Mouse (Mus musculus) lung, embryonic 16.5 days (tissue): ENCODE results near the gene Cwc15. TPM values are rescaled to one million over a fixed set of nuclear protein-coding genes. Genes with fewer than 3 reads are reported as not detected.

ENCODE experiments used
- ATAC-seq: fragments of 200-750 bp; cut with Nextera tagmentation; 2 replicates; pipeline ENCODE4 v1.8.0; 2017; ENCODE audit warnings: low read depth, mild to moderate bottlenecking, moderate library complexity
- H3K27ac ChIP-seq: fragments of 300-500 bp; sonication (generic); 2 replicates; pipeline ENCODE4 v1.5.1; 2014; ENCODE audit warnings: mild to moderate bottlenecking, control low read depth, low read length
- H3K27me3 ChIP-seq: fragments of 300-500 bp; sonication (generic); 2 replicates; pipeline ENCODE4 v1.6.1; 2014; ENCODE audit warnings: low read depth, low read length, mixed read lengths; ENCODE audit not compliant: control insufficient read depth, insufficient read depth
- H3K36me3 ChIP-seq: fragments of 300-500 bp; sonication (generic); 2 replicates; pipeline ENCODE4 v1.6.1; 2014; ENCODE audit warnings: low read length; ENCODE audit not compliant: control insufficient read depth, insufficient read depth
- H3K4me1 ChIP-seq: fragments of 300-500 bp; sonication (generic); replicated peaks from 2 replicates; pipeline ENCODE4 v1.6.1; 2014; ENCODE audit warnings: low read length, mixed read lengths; ENCODE audit not compliant: control insufficient read depth, insufficient read depth
- H3K4me2 ChIP-seq: fragments of 300-500 bp; sonication (generic); 2 replicates; pipeline ENCODE4 v1.6.1; 2014; ENCODE audit warnings: low read depth, low read length, control low read depth
- H3K4me3 ChIP-seq: fragments of 300-500 bp; sonication (generic); 2 replicates; pipeline ENCODE4 v1.5.1; 2014; ENCODE audit warnings: mild to moderate bottlenecking, low read length, control low read depth
- H3K9ac ChIP-seq: fragments of 300-500 bp; sonication (generic); 2 replicates; pipeline ENCODE4 v1.6.1; 2014; ENCODE audit warnings: low read length, control low read depth
- H3K9me3 ChIP-seq: fragments of 300-500 bp; sonication (generic); 2 replicates; pipeline ENCODE4 v1.6.1; 2016; ENCODE audit warnings: low read length; ENCODE audit not compliant: control insufficient read depth
- WGBS: fragments of 180-500 bp; shearing (Covaris S2); extraction: QIAGEN DNeasy Blood & Tissue Kit; methylation state at CpG from one replicate; pipeline ENCODE4 v1.1.7; 2014; 5-methylcytosine and 5-hydroxymethylcytosine counted together
- polyA plus RNA-seq: library from polyadenylated mRNA; unstranded; fragments of >200 nt; fragmentation: Nextera tagmentation; extraction: Ambion mirVana; gene quantifications from 2 replicates; pipeline ENCODE4 v1.2.1, GENCODE M21; 2015

The Cwc15 gene
- polyA plus RNA-seq, 1 experiment from 2014 or later = 158 TPM

- Histone ChIP-seq H3K4me2 (no peak overlapping the region), H3K27me3 (no peaks in the 10 kb centered on the region)
These were observed 16.9 kb downstream of the Cwc15 start for GRCm38 (mm10) chr9:14517296-14517695.

GRCm38 (mm10) chr9:14518105-14518504 lies 17.7 kb downstream of the Cwc15 start:
- Histone ChIP-seq H3K36me3 (no peaks in the 10 kb centered on the region), H3K4me2 (no peak overlapping the region), H3K27ac (no peak overlapping the region), H3K9me3 (no peaks in the 10 kb centered on the region), H3K9ac (no peak overlapping the region), H3K4me1 (peaks cover 3% of the 10 kb centered on the region), H3K27me3 (no peaks in the 10 kb centered on the region), H3K4me3 (no peak overlapping the region)
- ATAC-seq = no peak
- 79% methylated on average over 3 of the region's 3 CpGs for WGBS

More at GRCm38 (mm10) chr9:14517296-14517695, 16.9 kb downstream of the Cwc15 start:
- no peaks in the 10 kb centered on the region for H3K36me3 ChIP-seq
- WGBS = 46% methylated on average over 1 of the region's 1 CpGs
- H3K9ac ChIP-seq = no peak overlapping the region
- no peak overlapping the region for H3K4me3 ChIP-seq
- H3K4me1 ChIP-seq = peaks cover 3% of the 10 kb centered on the region
- no peaks in the 10 kb centered on the region for H3K9me3 ChIP-seq
- H3K27ac ChIP-seq = no peak overlapping the region
- ATAC-seq = no peak

GRCm38 (mm10) chr9:14520971-14521670 lies 20.7 kb downstream of the Cwc15 start:
- Histone ChIP-seq H3K27me3 (no peaks in the 10 kb centered on the region), H3K27ac (no peak overlapping the region), H3K9me3 (no peaks in the 10 kb centered on the region), H3K4me2 (no peak overlapping the region), H3K4me3 (no peak overlapping the region), H3K9ac (no peak overlapping the region), H3K36me3 (no peaks in the 10 kb centered on the region), H3K4me1 (peaks cover 3% of the 10 kb centered on the region)
- peak; percentile 47; the same call in 1 of the 2 replicates for ATAC-seq
- 22% methylated on average over 3 of the region's 3 CpGs for WGBS

DNA sequence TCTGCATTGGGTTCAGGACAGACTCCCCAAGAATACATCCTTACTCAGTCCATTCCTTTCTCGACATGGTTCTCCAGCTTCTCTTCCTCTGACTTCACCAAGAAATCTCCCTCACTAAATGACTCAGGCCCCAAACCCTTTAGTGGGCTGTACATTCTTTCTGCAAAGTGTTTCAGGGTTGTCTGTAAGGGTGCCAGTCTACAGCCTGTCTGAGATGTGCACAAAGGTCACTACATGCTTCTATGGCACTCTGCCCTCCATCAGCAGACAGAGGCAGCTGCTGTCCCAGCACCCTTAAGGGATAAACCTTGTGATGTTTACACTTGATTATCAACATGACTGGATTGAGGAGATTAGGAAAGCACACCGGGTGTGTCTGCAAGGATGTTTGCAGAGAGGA lies 21.3 kb downstream of the Cwc15 start:
- Histone ChIP-seq H3K4me1 (peaks cover 3% of the 10 kb centered on the region), H3K27ac (no peak overlapping the region), H3K9me3 (no peaks in the 10 kb centered on the region), H3K27me3 (no peaks in the 10 kb centered on the region), H3K4me2 (no peak overlapping the region), H3K9ac (no peak overlapping the region), H3K4me3 (no peak overlapping the region), H3K36me3 (no peaks in the 10 kb centered on the region)
- 29% methylated on average over 2 of the region's 2 CpGs for WGBS
- ATAC-seq = no peak

DNA sequence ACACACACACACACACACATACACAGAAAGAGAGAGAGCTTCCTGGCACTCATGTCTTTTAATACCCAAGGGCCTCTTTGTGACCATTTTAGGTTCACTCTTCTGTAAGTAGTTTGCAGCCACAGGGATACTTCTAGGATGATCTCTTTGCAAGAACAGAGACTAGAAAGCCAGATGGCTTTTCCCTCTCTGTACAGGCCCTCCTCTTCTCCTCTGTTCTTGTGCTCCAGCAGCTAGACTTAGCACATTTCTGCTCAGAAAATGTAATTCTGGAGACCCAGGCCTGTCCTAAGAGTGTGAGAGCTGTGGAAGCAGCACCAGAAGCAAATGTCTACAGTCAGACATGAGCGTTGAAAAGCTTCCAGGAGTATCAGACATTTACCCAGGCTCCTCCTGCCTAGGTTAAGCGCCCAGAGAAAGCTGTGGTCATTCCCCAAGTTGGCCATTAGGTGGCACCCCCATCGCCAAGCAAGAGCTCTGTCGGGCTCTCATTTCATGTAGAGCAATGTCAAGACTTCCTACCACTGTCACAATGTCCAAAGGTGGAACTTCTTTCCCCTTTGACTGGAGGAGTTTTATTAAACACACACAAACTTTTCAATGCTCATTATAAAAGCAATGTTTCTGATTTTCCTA lies 23.1 kb downstream of the Cwc15 start:
- Histone ChIP-seq H3K4me1 (peaks cover 3% of the 10 kb centered on the region), H3K27me3 (no peaks in the 10 kb centered on the region), H3K9ac (no peak overlapping the region), H3K36me3 (no peaks in the 10 kb centered on the region), H3K9me3 (no peaks in the 10 kb centered on the region), H3K4me3 (no peak overlapping the region), H3K27ac (no peak overlapping the region), H3K4me2 (no peak overlapping the region)
- ATAC-seq = peak; percentile 70
- 4% methylated on average over 4 of the region's 4 CpGs for WGBS

- H3K9ac ChIP-seq = no peak overlapping the region
- no peaks in the 10 kb centered on the region for H3K36me3 ChIP-seq
- H3K27ac ChIP-seq = no peak overlapping the region
- H3K9me3 ChIP-seq = no peaks in the 10 kb centered on the region
- no peak overlapping the region for H3K4me3 ChIP-seq
- ATAC-seq = no peak
- WGBS = 37% methylated on average over 5 of the region's 5 CpGs
- no peaks in the 10 kb centered on the region for H3K27me3 ChIP-seq
- H3K4me2 ChIP-seq = no peak overlapping the region
- H3K4me1 ChIP-seq = no peaks in the 10 kb centered on the region
These were observed 29.6 kb downstream of the Cwc15 start for GRCm38 (mm10) chr9:14530004-14530403.

DNA sequence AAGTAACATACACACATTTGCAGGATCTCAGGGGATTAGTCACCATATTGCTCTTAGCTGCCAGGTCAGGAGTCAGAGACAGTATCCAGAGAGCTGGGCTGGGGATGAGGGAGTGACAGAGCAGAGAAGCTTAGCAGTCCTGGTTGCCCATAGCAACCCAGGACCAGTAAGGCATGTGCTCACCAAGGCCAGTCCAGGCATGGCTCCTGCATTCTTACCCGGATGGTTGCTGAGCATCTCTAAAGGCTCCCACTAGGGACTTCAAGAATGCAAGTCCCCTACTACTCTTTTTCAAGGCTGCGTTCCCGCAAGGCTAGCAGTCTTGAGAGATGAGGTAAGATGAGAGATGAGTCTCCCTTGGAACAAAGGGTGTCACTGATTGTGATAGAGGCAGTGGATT lies 31.9 kb downstream of the Cwc15 start:
- H3K36me3 ChIP-seq = no peaks in the 10 kb centered on the region
- no peaks in the 10 kb centered on the region for H3K9me3 ChIP-seq
- WGBS = 62% methylated on average over 3 of the region's 3 CpGs
- H3K27me3 ChIP-seq = no peaks in the 10 kb centered on the region
- ATAC-seq = no peak
- no peak overlapping the region for H3K4me2 ChIP-seq
- H3K9ac ChIP-seq = no peak overlapping the region
- H3K4me1 ChIP-seq = no peaks in the 10 kb centered on the region
- no peak overlapping the region for H3K27ac ChIP-seq
- no peak overlapping the region for H3K4me3 ChIP-seq

GRCm38 (mm10) chr9:14533659-14534058 lies 33.2 kb downstream of the Cwc15 start:
- Histone ChIP-seq H3K4me3 (no peak overlapping the region), H3K36me3 (no peaks in the 10 kb centered on the region), H3K27ac (no peak overlapping the region), H3K27me3 (no peaks in the 10 kb centered on the region), H3K9ac (no peak overlapping the region), H3K9me3 (no peaks in the 10 kb centered on the region), H3K4me2 (no peak overlapping the region), H3K4me1 (no peaks in the 10 kb centered on the region)
- WGBS = 82% methylated on average over 2 of the region's 2 CpGs
- no peak for ATAC-seq

GRCm38 (mm10) chr9:14534833-14535456 lies 34.5 kb downstream of the Cwc15 start:
- Histone ChIP-seq H3K27ac (no peak overlapping the region), H3K27me3 (no peaks in the 10 kb centered on the region), H3K4me1 (no peaks in the 10 kb centered on the region), H3K9me3 (no peaks in the 10 kb centered on the region), H3K9ac (no peak overlapping the region), H3K36me3 (peaks cover 5% of the 10 kb centered on the region; the same call in 1 of the 2 replicates), H3K4me3 (no peak overlapping the region), H3K4me2 (no peak overlapping the region)
- no peak for ATAC-seq
- WGBS = 67% methylated on average over 9 of the region's 9 CpGs
